In the genomic region with DNA sequence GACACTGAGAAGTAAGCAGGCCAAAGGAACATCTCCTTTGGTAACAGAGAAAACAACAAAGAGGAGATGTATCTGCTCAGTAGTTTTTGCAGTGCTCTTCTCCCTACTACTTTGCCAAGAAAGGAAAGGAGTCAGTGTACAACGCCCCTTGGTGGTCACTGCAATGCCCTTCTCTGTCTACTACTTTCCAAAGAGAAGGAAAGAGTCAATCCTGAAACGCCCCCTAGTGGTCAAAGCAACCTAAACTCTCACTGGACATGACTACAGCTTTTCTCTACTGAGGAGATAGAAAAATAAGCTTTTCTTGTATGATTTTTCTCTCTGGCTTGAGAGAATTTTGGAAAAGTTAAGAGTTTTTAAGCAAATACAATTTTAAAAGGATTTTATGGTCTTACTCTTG, we compare ENCODE assay signal across 9 mouse cellular contexts. TPM values are rescaled to one million over a fixed set of nuclear protein-coding genes. Genes with fewer than 3 reads are reported as not detected.
DNase-seq lines count a peak whose midpoint lies in the region; ATAC-seq lines count a peak whose summit lies in the region.
"Had no signal": no experiment of that assay in that cellular context is flagged by ENCODE, and none has a peak within 500 bp of the region (broad histone marks: within the 10 kb centered on the region; RNA-seq: fewer than 3 reads in every experiment).

No protein-coding gene starts in this region.

- H3K4me1 ChIP-seq in hindbrain, embryonic 10.5 days (replicated peaks), result no peaks in the 10 kb centered on the region
- H3K4me1 ChIP-seq in hindbrain, embryonic 16.5 days (ENCODE audit: control insufficient read depth, insufficient read depth, low read depth, low read length), result no peaks in the 10 kb centered on the region
- H3K4me1 ChIP-seq in neural tube, embryonic 11.5 days (ENCODE audit: control insufficient read depth, insufficient read depth, low read length), result no peaks in the 10 kb centered on the region
- no peaks in the 10 kb centered on the region for H3K4me1 ChIP-seq in intestine, embryonic 15.5 days (replicated peaks)
- H3K4me1 ChIP-seq: neural tube, embryonic 12.5 days had no signal

- no peak overlapping the region for H3K9ac ChIP-seq in hindbrain, embryonic 16.5 days (ENCODE audit: low read depth, low read length)
- H3K9ac ChIP-seq in neural tube, embryonic 11.5 days (ENCODE audit: low read length), result no peak overlapping the region
- no peak overlapping the region for H3K9ac ChIP-seq in intestine, embryonic 15.5 days
- H3K9ac ChIP-seq: neural tube, embryonic 12.5 days had no signal

- peak; percentile 6 for DNase-seq in hindbrain, embryonic 10.5 days (ENCODE audit: low spot score)
- DNase-seq in urinary bladder, postnatal 25 days (ENCODE audit: low spot score), result peak; percentile 11
- DNase-seq in urinary bladder, adult 18-20 months (ENCODE audit: low spot score in 2 of 2), result no peak
- peak; percentile 70 to 81 for DNase-seq in cerebellum, postnatal 10 days
- DNase-seq in kidney, postnatal 4 days, result peak; percentile 41 to 55
- peak; percentile 23 for DNase-seq in neural tube, embryonic 11.5 days (ENCODE audit: low spot score)

- H3K9me3 ChIP-seq in hindbrain, embryonic 10.5 days, result no peaks in the 10 kb centered on the region
- H3K9me3 ChIP-seq in hindbrain, embryonic 16.5 days (ENCODE audit: control insufficient read depth, low read length), result no peaks in the 10 kb centered on the region
- H3K9me3 ChIP-seq in neural tube, embryonic 11.5 days (ENCODE audit: control insufficient read depth, low read length), result no peaks in the 10 kb centered on the region
- no peaks in the 10 kb centered on the region for H3K9me3 ChIP-seq in intestine, embryonic 15.5 days
- H3K9me3 ChIP-seq: neural tube, embryonic 12.5 days had no signal

- no peak overlapping the region for H3K4me2 ChIP-seq in hindbrain, embryonic 16.5 days (ENCODE audit: low read length)
- H3K4me2 ChIP-seq in neural tube, embryonic 11.5 days (ENCODE audit: low read depth), result no peak overlapping the region
- H3K4me2 ChIP-seq in intestine, embryonic 15.5 days (replicated peaks), result no peak overlapping the region
- H3K4me2 ChIP-seq: neural tube, embryonic 12.5 days had no signal

- peaks cover 6% of the 10 kb centered on the region for H3K36me3 ChIP-seq in hindbrain, embryonic 10.5 days
- no peaks in the 10 kb centered on the region for H3K36me3 ChIP-seq in hindbrain, embryonic 16.5 days (ENCODE audit: control insufficient read depth, insufficient read depth, low read length)
- H3K36me3 ChIP-seq in neural tube, embryonic 11.5 days (ENCODE audit: control insufficient read depth, insufficient read depth, low read length), result no peaks in the 10 kb centered on the region
- no peaks in the 10 kb centered on the region for H3K36me3 ChIP-seq in intestine, embryonic 15.5 days
- H3K36me3 ChIP-seq: neural tube, embryonic 12.5 days had no signal

- H3K27me3 ChIP-seq in hindbrain, embryonic 10.5 days (ENCODE audit: insufficient read depth, poor library complexity, severe bottlenecking), result no peaks in the 10 kb centered on the region
- no peaks in the 10 kb centered on the region for H3K27me3 ChIP-seq in hindbrain, embryonic 16.5 days (replicated peaks; ENCODE audit: control insufficient read depth, insufficient read depth, low read length)
- H3K27me3 ChIP-seq in neural tube, embryonic 11.5 days (ENCODE audit: control insufficient read depth, insufficient read depth, low read length), result no peaks in the 10 kb centered on the region
- H3K27me3 ChIP-seq in intestine, embryonic 15.5 days (replicated peaks), result no peaks in the 10 kb centered on the region
- H3K27me3 ChIP-seq: neural tube, embryonic 12.5 days had no signal

- ATAC-seq in hindbrain, embryonic 16.5 days, result no peak
- ATAC-seq in neural tube, embryonic 11.5 days (ENCODE audit: insufficient read depth, low FRiP score, low TSS enrichment), result no peak
- no peak for ATAC-seq in intestine, embryonic 15.5 days

- H3K27ac ChIP-seq in hindbrain, embryonic 10.5 days, result no peak overlapping the region
- H3K27ac ChIP-seq in hindbrain, embryonic 16.5 days (ENCODE audit: low read depth, low read length), result no peak overlapping the region
- no peak overlapping the region for H3K27ac ChIP-seq in neural tube, embryonic 11.5 days (ENCODE audit: low read depth, low read length)
- no peak overlapping the region for H3K27ac ChIP-seq in intestine, embryonic 15.5 days
- H3K27ac ChIP-seq: neural tube, embryonic 12.5 days had no signal

- H3K4me3 ChIP-seq in hindbrain, embryonic 10.5 days, result no peak overlapping the region
- H3K4me3 ChIP-seq in hindbrain, embryonic 16.5 days (ENCODE audit: low read length), result no peak overlapping the region
- no peak overlapping the region for H3K4me3 ChIP-seq in neural tube, embryonic 11.5 days (ENCODE audit: low read depth, low read length)
- no peak overlapping the region for H3K4me3 ChIP-seq in intestine, embryonic 15.5 days (replicated peaks)
- H3K4me3 ChIP-seq: neural tube, embryonic 12.5 days had no signal

- 14% methylated on average over 2 of the region's 2 CpGs for WGBS in hindbrain, embryonic 10.5 days
- WGBS in hindbrain, embryonic 16.5 days, result 19% methylated on average over 2 of the region's 2 CpGs
- WGBS in neural tube, embryonic 11.5 days, result 18% methylated on average over 2 of the region's 2 CpGs
- 19% methylated on average over 2 of the region's 2 CpGs for WGBS in intestine, embryonic 15.5 days

RNA-seq across cellular contexts. Expression of gene Rpgr, which starts 15.4 kb away (rescaled TPM):
- polyA plus RNA-seq in hindbrain, embryonic 10.5 days (2016; fragmentation: Nextera tagmentation; extraction: Ambion mirVana), result 29.7 and 31.9 TPM in 2 replicates
- 29.3 and 30.1 TPM in 2 replicates for polyA plus RNA-seq in hindbrain, embryonic 16.5 days (2015; fragmentation: Nextera tagmentation; extraction: Ambion mirVana)
- polyA plus RNA-seq in neural tube, embryonic 11.5 days (2014; fragmentation: Nextera tagmentation; extraction: Ambion mirVana), result 34.8 and 35.0 TPM in 2 replicates
- polyA plus RNA-seq in intestine, embryonic 15.5 days (2015; fragmentation: Nextera tagmentation; extraction: Ambion mirVana), result 9.9 and 11.7 TPM in 2 replicates

RNA-seq across cellular contexts. Expression of gene Otc, which starts 50.8 kb away (rescaled TPM):
- polyA plus RNA-seq in hindbrain, embryonic 10.5 days (2016; fragmentation: Nextera tagmentation; extraction: Ambion mirVana), result not detected in 2 replicates
- 0.06 TPM in 1 of 2 replicates, not detected in the other for polyA plus RNA-seq in hindbrain, embryonic 16.5 days (2015; fragmentation: Nextera tagmentation; extraction: Ambion mirVana)
- polyA plus RNA-seq in neural tube, embryonic 11.5 days (2014; fragmentation: Nextera tagmentation; extraction: Ambion mirVana), result not detected in 2 replicates
- polyA plus RNA-seq in intestine, embryonic 15.5 days (2015; fragmentation: Nextera tagmentation; extraction: Ambion mirVana), result 55.4 and 59.9 TPM in 2 replicates
- polyA plus RNA-seq: neural tube, embryonic 12.5 days had no signal

Comparison
In these comparisons a context has a peak if more than half of its experiments do, and no peak if none do; other contexts are left out.
1. DNase-seq: peak in hindbrain, embryonic 10.5 days (single experiment), urinary bladder, postnatal 25 days (single experiment), cerebellum, postnatal 10 days (2 of 2), kidney, postnatal 4 days (2 of 2) and neural tube, embryonic 11.5 days (single experiment); none in urinary bladder, adult 18-20 months (0 of 2).
2. RNA of gene Otc, which starts 50.8 kb away (polyA plus RNA-seq): 55.4 to 59.9 TPM in intestine, embryonic 15.5 days; not detected in neural tube, embryonic 11.5 days, not detected in hindbrain, embryonic 10.5 days and 0.06 TPM in hindbrain, embryonic 16.5 days; every median in the first group is over 10 times any median in the second.